Mouse (Mus musculus): ENCODE data around the gene Ptprb.

DNA sequence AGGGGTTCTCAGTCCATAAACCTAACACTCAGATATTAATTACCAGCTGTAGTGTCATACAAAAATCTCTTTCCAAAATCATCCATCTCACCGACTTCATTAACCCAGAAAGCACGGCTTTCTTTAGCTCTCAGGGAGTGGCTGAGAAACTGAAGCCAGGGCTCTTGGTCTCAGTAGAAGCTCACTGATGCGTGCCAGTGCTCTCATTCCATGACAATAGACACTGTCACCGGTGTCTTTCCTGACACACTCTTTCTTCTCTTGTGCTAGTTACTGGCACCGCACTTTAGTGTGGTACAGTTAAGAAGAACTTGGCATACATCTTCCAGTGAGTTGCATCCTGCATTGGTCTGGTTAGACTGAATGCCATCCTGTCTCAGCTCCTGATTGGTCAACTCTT, 53.8 kb downstream of the Ptprb start:
- TF ChIP-seq ZNF384 (IDR thresholded peaks at IDR 0.05; ENCODE audit: low read depth, low read length), result no peak
- no peak for TF ChIP-seq MAFK (IDR thresholded peaks at IDR 0.05; ENCODE audit: insufficient read depth, low read depth, low read length)
- no peak for TF ChIP-seq CHD2 (IDR thresholded peaks at IDR 0.05; ENCODE audit: low read depth, low read length)
